Mouse (Mus musculus) kidney, adult 11 months (tissue): ENCODE results near the gene Rtl1.

Source experiments
- DNase-seq: peaks from one replicate; pipeline ENCODE4 v3.0.0; 2022

Rtl1 gene

DNA sequence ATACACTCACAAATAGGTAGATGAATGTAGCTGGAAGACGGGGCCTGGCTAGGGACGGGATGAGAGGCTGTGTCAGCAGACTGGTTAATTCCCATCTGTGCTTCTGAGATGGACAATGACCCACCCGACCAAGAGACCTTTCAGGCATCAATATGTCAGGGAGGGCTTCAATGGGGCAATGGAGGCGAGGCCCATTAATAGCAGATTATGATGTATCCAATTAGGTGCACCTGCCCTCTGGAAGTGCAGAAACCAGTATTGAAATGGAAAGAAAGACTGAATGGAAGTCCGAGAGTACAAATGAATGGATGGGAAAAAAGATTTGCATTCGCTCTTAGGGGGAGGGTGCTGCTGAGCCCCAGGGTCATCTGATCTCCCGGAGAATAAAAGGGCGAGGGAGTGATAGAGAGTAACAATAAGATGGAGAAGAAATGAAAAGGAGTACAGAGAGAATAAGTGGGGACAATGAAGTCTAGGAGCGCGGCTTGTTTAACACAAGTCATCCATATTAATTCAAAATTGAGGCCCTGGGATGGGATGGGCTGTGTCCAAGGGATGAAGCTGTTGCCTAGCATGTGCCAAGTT, 39.9 kb downstream of the Rtl1 start:
- no peak for DNase-seq

DNA sequence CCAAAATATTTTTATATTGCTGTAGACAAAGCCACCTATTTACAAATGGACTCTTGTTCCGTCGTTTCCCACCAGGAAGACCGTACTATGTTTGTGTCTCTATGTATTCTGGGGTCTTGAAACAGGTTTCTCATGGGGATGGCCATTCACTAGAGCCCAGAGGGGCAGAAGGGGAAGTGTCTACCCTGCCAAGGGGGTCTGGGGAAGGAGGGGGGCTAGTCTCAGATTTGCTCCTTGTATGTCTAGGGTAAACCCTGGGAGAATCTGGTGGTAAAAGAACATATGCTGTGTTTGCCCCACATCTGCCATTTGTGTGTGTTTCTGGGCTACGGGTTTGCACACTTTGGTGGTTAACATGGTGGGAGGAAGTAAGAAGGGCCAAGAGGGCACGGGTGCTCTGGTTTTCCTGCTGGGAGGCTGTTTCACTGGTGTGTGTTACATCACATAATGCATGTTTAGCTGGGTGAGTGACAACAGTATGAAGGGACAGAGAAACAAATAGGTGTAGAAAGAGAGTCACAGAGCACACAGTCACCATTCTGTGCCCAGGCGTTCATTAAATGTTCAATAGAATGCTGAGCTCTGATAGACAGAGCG, 41.1 kb downstream of the Rtl1 start:
- no peak for DNase-seq

DNA sequence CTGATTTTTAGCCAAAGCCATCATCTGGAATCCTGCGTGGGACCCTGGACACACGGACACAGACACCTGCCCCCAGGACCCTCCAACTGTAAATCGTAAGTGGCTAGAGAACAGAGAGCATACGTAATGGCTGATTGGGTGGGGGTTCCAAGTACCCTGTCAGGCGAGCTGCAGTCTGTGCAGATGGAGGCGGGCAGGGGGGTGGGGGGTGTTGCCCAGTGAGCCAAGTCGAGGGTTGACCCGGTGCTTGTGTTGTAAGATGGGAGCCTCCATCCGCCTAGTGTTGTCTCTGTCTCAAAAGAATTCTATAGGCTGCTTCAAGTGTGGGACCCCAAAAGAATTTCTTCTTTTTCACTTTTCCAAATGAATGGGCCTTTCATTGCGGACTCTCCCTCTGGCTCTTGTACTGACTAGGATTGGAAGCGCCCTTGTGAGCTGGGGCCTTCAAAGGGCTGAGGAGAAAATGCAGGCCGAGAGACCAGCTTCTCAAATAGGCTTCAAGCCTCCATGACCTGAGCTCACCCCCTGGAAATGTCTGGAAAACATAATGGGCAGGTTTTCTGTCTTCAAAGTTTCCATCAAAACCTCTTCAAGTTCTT, 41.8 kb downstream of the Rtl1 start:
- DNase-seq = no peak

DNA sequence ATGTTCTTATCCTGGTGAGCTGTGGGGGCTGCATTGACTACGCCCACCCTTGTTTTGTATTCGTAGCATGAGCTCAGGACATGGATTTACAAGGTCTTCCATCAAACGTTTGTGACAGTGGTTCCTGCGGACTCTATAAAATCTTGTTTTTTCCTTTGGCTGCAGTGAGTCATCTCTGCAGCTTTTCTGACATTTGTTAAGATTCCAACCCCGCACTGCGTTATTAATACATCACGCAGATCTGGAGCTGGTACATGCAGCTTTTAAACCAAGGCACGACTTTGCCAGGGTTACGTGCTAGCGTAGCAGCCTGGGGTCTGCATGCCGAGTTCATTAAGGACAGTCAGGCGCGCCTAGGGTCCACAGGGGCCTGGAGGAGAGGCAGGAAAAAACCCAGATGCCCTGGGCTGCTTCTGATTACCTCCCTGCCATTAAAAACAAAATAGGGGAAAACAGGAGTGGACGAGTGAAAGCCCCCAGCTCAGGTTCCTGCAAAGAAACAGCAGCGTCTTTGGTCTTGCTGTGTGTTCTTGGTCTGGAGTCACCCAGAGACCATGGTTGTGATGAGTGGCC, 44.2 kb downstream of the Rtl1 start:
- DNase-seq = no peak

DNA sequence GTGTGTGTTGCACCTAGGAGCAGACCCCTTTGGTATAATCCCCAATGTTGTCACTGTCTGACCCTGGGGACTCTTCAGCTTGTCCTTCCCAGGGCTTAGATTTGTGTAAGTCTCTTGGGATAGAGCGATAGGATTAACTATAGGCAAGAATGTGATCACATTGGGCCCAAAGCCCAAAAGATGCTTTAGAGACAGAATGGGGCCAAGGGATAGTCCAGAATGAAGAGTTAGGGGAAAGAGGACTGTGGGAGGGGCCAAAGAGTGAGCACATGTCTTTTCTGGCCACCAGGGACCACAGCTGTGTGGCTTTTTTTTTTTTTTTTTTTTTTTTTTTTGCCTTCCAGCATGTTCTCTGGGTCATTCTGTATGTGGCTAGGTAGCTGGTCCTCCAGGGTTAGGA, 46.6 kb downstream of the Rtl1 start:
- DNase-seq = no peak

DNA sequence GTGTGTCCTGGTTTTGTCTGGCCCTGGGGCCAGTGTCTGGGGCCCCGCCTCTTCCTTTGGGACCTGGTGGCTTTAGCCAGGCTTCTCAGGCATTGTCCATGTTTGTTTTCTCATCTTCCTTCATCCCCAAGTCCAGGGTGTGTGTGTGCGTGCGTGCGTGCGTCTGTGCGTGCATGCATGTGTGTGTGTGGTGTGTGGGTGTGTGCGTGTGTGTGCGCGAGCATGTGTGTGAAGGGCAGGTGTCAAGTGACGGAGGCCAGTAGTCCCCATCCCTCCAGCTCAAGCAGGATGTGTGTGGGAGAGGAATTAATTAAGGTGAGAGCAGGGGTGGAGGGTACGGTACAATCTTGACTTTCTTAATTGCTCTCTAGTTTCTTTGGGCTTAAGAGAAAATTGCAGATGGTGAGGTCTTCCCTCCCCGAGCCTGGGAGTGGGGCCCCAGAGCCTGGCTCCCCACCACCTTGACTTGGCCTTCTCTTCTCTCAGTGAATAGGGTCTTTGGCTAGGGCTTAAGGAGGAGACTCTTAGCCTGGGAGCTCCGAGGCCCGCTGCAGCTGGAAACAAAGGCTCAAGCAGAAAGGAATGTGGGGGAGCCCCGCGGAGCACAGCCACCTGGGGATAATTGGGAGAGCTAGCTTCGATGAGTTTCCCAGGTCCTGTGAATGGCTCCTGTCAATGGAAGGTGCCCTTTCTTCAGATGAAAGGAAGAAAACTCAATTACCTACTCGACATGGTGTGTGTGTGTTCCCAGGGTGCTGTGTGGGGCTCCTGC, 47.2 kb downstream of the Rtl1 start:
- no peak for DNase-seq

DNA sequence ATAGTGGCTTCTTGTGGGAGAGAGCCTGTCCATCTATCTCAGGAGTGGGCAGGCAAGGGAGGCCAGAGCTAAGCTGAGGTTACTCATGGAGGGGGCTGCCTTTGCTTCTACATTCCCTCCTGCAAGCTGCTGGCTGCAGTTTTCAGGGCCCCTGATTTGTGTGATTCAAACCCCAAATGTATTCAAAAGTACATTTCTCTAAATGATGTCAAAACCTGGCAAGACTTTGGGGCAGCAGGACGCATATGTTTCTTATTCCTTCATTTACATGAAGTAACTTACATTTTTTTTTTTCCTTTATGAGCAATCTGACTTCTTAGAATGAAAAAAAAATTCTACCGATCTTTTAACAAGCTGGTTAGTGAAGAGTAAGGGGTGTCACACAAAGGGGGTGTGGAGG, 48.4 kb downstream of the Rtl1 start:
- DNase-seq = no peak

DNA sequence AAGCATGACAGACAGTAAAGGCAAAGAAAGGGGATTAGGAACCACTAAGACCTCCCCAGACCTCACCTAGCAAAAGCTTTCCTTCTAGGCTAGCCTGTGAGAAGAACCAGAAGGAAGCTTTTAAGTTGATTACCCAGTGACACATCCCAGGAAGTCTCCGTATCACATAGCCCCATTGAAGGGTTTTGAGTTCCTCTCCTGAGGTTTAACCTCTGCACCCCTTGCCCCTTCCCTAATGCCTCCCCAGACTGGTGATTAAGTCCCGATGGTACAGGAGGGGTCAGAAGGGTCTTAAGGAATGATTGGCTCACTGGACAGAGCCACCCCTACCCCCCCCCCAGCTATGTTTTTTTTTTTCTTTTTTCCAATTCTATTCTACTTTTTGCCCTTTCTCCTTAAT, 53.0 kb downstream of the Rtl1 start:
- no peak for DNase-seq

DNA sequence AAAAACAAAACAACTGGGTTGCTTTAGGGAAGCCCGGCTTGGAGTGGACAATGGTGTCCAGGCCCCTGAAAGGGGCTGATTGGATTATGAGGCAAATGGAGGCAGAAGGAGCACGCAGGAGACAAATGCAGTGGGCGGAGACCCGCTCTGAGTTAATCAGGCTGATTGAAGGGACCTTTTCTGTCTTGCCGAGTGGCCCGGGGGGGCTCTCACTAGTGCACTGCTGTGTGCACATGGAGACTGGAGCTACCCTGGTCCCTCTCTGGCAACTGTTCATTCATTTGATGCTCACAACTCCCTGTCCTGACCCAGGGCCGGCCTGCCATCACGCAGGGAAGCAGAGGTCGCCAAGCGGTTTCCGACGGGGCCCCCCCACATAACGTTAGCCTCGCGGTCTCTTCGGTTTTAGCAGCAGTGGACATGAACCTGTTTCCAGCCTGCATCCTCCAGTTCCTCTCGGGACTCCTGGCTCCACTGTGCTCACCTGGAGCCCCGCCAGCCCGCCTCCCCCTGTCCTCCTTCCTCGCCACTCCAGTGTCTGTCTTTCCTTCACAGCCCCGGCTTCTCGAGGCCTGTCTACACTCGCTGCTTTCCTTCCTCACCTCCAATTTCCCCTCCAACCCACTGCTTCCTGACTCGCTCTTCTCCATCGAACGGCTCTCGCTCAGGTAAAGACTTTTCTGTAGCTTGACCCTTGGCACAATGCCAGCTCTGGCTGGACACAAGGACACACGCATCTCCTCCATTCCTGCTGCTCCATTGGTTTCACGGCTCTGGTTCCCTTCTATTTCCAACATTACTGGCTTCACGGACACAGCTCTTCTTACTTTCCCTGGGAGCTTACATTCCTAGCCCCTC, 54.0 kb downstream of the Rtl1 start:
- no peak for DNase-seq

DNA sequence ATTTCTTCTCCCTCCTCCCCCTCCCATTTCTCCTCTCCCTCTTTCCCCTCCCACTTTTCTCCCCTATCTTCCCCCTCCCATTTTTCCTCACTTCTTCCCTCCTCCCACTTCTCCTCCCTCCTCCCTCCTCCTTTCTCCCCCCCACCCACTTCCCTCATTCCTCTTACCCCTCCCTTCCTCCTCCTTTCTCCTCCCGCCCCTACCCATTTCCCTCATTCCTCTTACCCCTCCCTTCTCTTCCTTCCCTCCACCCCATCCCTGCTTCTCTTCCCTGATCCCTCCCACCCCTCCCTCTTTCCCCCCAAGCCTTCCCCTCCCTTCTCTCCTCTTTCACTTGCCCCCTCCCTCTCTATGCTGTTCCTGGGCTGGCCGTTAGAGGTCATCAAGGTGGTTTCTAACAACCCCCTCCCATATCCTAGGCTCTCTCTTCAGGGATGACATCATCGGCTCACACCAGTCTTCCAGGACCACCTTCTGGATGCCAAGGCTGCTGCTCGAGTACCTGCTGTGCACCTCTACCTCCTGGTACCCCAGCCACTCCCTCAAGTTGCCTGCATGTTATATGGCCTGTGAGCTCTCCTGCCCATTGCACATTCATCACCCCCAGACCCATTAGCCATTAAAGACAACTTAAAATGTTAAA, 56.7 kb downstream of the Rtl1 start:
- DNase-seq = no peak

DNA sequence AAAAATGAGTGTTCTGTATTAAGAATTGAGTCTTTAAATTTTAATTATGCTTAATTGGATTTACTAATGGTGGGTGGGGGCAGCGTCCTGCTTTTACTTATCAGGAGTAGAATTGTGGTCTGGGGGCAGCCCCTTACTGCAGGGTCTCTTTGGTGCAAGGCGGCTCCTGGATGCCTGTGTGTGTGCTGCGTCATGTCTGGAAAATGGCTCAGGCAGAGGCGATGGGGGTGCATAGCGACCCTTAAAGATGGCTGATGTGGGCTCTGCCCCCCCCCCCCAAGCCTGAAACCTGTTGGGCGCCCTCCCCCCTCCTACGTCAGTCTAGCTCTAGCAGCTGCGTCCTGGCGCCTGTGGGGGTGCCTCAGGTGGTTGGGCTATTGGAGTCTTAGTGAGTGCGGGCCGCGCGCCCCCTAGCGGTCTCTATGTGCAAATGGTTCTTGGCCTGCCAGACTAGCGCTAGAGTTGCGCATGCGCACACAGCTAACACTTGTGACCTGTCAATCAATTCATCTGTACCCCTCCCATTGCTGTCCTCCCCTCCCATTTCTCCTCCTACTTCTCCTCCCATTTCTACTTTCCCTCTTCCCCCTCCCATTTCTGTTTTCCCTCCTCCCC, 57.4 kb downstream of the Rtl1 start:
- DNase-seq = no peak

DNA sequence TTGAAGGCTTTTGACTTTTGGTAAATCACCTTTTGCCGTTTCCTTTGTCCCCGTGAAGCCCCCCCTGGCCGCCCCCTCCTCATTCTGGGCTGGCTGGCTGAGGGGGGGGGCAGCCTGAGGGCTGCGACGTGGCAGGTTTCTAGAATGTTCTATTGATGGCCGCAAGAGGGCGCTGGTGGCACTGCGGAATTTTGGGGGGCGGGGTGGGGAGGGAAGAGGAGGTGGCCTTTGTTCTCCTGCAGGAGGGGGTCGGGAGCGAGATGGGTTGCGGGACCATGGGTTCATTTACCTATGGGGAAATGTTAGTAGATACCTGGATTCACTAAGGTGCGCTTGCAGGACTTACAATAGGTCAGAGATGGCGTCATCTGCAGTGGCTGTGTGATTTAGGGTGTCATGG, 58.1 kb downstream of the Rtl1 start:
- DNase-seq = no peak

DNA sequence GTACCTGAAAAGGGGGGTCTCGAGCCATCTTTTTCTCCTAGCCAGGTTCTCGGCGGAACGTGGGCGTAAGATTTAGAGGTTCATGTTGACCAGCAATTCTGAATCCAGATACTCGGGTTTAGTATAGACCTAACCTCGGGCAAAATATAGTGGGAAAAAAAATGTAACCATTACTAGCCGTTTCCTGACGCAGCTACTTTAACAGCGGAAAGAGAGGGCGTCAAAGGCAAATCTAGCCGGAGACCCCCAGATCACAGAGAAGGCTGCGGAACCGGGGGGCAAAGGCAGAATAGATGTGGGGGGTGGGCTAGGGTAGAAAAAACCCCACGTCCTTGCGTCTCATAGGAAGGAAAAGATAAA, 58.6 kb downstream of the Rtl1 start:
- DNase-seq = no peak

DNA sequence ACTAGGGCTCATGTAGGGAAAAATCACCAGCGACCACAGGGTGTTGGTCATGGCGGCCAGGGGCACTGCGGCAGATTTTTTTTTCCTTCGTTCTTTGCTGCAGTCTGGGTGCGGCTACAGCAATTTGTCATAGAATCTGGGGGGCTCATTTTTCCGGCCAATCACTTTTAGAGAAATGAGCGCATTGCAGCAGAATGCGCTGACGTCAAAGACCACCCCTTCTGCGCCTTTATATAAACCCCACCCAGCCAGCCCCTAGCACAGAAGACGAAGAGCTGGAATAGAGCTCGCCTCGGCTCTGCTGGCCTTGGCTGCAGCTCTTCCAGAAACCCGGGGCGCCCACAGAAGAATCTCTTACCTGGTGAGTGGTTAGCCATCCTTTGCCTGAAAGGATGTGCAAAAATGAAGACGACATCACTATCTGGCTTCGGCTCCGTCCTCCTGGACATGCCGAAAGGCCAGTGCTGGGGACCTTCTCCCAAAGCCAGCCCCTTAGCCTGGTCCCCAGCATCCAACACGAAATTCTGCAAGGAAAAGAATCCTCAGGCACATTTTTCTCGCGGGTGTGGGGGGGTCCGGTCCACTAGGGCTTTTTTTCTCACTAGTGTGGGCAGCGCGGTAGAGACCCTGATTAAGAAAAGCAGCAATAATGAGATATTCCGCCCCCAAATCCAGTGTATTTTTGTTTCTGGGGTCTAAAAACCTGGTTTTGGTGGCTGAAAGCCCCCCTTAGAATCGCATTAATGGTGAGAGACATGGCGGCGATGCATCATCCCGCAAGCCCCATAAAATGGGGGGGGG, 59.2 kb downstream of the Rtl1 start:
- no peak for DNase-seq

DNA sequence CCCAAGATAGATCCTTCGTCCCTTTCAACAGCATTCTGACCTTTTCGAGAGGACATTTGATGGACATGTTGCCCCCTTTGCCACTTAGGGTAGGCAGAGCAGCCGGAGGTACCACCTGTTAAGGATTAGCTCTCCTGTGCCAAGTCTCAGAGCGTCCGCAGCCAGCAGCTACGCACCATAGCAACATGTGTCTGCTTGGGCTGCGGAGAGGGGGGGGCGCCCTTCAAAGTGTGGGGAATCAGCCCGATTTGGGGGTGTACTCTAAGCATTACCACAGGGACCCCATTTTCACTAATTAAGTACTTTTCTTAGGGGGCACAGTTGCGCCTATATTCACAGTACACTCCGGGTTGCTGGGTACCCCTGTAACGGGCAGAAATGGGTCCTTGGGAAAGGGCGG, 60.2 kb downstream of the Rtl1 start:
- no peak for DNase-seq
